Mouse (Mus musculus): ENCODE measurements around the gene Zbtb16.

GRCm38 (mm10) chr9:48726341-48726740, 109.7 kb downstream of the Zbtb16 start:
- TF ChIP-seq MAFK (IDR thresholded peaks at IDR 0.05; ENCODE audit: insufficient read depth, low read depth, low read length) (no peak), HCFC1 (IDR thresholded peaks at IDR 0.05; ENCODE audit: borderline replicate concordance, insufficient read depth, low read length) (no peak), ZC3H11A (IDR thresholded peaks at IDR 0.05; ENCODE audit: borderline replicate concordance, low read depth, low read length) (no peak), CHD2 (IDR thresholded peaks at IDR 0.05; ENCODE audit: low read depth, low read length) (no peak)
